Mouse (Mus musculus) ovary, postnatal 10 days (tissue): Measurements from ENCODE around the gene Nell1.

ENCODE experiments used
- DNase-seq: peaks from one replicate; pipeline ENCODE4 v3.0.0; 2022; ENCODE audit warnings: low spot score

Gene Nell1

DNA sequence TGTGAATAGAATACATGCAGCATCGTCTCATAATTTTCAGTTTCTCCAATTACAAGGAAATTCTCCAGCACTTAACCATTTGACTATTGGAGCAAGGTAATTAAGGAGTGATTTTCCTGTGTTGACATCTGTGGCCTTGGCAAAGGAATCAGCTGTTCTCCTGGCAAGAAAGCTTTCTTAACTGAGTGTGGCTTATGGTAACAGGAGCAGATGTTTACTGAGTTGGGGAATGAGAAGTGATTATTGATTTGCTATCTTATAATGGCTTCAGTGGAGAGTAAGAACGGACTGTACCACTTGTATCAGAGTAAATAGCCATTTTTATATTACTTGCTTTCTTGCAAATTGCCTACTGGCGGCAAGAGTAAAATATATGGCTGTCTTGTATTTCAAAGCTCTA is 913.0 kb downstream of the Nell1 start:
- DNase-seq = no peak

DNA sequence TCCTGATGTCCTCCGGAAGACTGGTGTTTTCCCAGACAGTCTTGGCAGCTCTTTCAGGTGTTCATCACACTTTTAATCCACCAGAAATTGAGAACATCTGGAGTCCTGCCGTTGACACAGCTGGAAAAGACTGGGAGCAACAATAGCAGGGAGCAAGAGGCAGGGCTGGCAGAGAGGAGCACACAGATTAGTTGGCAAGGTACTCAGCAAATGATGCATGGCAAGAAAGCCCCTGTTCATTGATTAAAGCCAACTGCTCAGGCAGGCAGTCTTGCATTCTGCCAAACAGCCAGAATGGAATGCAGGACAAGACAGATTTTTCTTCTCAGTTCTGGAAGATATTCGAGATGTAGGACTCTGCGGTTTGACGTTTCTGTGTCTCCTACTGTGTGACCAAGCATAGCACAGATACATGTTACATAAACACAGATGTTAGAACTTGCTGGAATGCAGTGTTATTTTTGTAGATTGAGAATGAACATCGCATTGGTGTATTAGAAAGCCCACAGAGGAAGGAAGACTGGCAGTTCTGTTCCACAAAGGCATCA is 925.0 kb downstream of the Nell1 start:
- no peak for DNase-seq
